Mouse (Mus musculus) olfactory bulb, adult 2 months (tissue): ENCODE measurements around the gene Cenph. TPM values are rescaled to one million over a fixed set of nuclear protein-coding genes. Genes with fewer than 3 reads are reported as not detected.

Source experiments
- H3K27ac ChIP-seq: fragments of 200-500 bp; 2 replicates; pipeline ENCODE4 v1.5.1; 2012; ENCODE audit warnings: low read depth, low read length; ENCODE audit not compliant: insufficient read depth
- H3K4me1 ChIP-seq: fragments of 200-500 bp; 2 replicates; pipeline ENCODE4 v1.6.1; 2012; ENCODE audit warnings: low read length; ENCODE audit not compliant: control insufficient read depth, insufficient read depth
- H3K4me3 ChIP-seq: fragments of 200-500 bp; 2 replicates; pipeline ENCODE4 v1.5.1; 2012; ENCODE audit warnings: mild to moderate bottlenecking, low read depth, low read length, moderate library complexity; ENCODE audit not compliant: insufficient read depth
- CTCF ChIP-seq: fragments of 200-500 bp; IDR thresholded peaks from 2 replicates; pipeline ENCODE4 v1.5.1; 2012; ENCODE audit warnings: low read depth, mild to moderate bottlenecking, low read length, moderate library complexity; ENCODE audit not compliant: insufficient read depth
- POLR2A ChIP-seq: fragments of 200-500 bp; IDR thresholded peaks from 2 replicates; pipeline ENCODE4 v1.6.1; 2012; ENCODE audit warnings: mild to moderate bottlenecking, low read depth, low read length, moderate library complexity; ENCODE audit not compliant: insufficient read depth
- WGBS: fragments of 180-500 bp; shearing (Covaris S2); methylation state at CpG from one replicate; pipeline ENCODE4 v1.1.7; 2018; 5-methylcytosine and 5-hydroxymethylcytosine counted together
- polyA plus RNA-seq: library from polyadenylated mRNA; stranded (reverse); fragments of >200 nt; gene quantifications from 2 replicates; pipeline ENCODE4 v1.2.4, GENCODE M21; 2012; ENCODE audit warnings: low replicate concordance; ENCODE audit not compliant: missing spikeins, insufficient read depth, insufficient read length

The Cenph gene
- polyA plus RNA-seq, 1 experiment = not detected

GRCm38 (mm10) chr13:100753011-100753410, 22.7 kb downstream of the Cenph start:
- WGBS = 87% methylated on average over 6 of the region's 6 CpGs
- Histone ChIP-seq H3K4me1 (no peaks in the 10 kb centered on the region), H3K27ac (no peak overlapping the region), H3K4me3 (no peak overlapping the region)
- no peak for TF ChIP-seq CTCF
- TF ChIP-seq POLR2A = no peak

DNA sequence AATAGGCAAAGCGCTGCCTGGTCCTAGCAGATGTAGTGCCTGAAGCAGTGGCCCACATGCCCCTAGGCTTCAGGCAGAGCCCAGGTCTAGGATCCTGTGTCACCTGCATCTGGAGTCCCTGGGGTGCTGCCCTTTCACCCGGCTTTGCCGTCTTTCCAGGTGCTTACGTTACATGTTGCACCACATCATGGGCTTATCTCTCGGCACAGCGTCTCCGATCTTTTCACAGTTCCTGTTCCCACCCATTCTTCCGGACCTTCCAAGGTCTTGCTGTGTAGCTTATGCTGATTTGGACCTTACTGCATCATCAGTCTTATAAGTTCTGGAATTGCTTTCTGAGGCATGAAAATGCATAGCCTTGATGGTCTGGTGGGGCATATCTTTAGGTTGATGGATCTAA, 23.2 kb downstream of the Cenph start:
- Histone ChIP-seq H3K4me3 (no peak overlapping the region), H3K4me1 (no peaks in the 10 kb centered on the region), H3K27ac (no peak overlapping the region)
- 93% methylated on average over 8 of the region's 8 CpGs for WGBS
- TF ChIP-seq POLR2A = no peak
- no peak for TF ChIP-seq CTCF

DNA sequence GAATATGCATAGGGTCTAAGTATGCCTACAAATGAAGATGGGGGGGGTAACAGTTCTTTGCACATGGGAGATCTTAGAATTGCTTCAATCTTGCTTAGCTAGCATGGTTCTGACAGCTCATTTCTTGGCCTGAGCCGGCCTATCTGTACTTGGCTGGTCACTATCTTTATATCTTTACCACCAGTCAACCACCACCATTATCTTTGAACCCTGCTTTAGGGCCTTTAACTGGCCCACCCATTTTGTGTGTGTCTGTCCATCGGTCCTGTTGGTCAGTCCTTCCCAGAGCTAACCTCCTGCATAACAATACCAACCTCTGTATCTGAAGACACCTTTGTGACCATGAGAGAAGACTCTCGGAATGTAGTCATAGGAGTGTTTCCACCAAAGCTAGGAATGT, 24.3 kb downstream of the Cenph start:
- Histone ChIP-seq H3K27ac (no peak overlapping the region), H3K4me1 (no peaks in the 10 kb centered on the region), H3K4me3 (no peak overlapping the region)
- TF ChIP-seq POLR2A (no peak), CTCF (no peak)
- WGBS = 86% methylated on average over 3 of the region's 3 CpGs

- Histone ChIP-seq H3K4me1 (no peaks in the 10 kb centered on the region), H3K4me3 (no peak overlapping the region), H3K27ac (no peak overlapping the region)
- TF ChIP-seq CTCF (no peak), POLR2A (no peak)
- 87% methylated on average over 5 of the region's 5 CpGs for WGBS
Observed at GRCm38 (mm10) chr13:100750799-100751198, 24.9 kb downstream of the Cenph start.

GRCm38 (mm10) chr13:100748638-100749037, 27.1 kb downstream of the Cenph start:
- WGBS = 57% methylated on average over 8 of the region's 8 CpGs
- no peak overlapping the region for H3K27ac ChIP-seq

GRCm38 (mm10) chr13:100746090-100746489, 29.6 kb downstream of the Cenph start:
- Histone ChIP-seq H3K4me3 (no peak overlapping the region), H3K27ac (no peak overlapping the region), H3K4me1 (peaks cover 2% of the 10 kb centered on the region)
- WGBS = 82% methylated on average over 3 of the region's 3 CpGs
- no peak for TF ChIP-seq POLR2A
- no peak for TF ChIP-seq CTCF

More at GRCm38 (mm10) chr13:100748638-100749037, 27.1 kb downstream of the Cenph start:
- Histone ChIP-seq H3K4me3 (no peak overlapping the region), H3K4me1 (no peaks in the 10 kb centered on the region)
- TF ChIP-seq POLR2A (no peak), CTCF (no peak)

DNA sequence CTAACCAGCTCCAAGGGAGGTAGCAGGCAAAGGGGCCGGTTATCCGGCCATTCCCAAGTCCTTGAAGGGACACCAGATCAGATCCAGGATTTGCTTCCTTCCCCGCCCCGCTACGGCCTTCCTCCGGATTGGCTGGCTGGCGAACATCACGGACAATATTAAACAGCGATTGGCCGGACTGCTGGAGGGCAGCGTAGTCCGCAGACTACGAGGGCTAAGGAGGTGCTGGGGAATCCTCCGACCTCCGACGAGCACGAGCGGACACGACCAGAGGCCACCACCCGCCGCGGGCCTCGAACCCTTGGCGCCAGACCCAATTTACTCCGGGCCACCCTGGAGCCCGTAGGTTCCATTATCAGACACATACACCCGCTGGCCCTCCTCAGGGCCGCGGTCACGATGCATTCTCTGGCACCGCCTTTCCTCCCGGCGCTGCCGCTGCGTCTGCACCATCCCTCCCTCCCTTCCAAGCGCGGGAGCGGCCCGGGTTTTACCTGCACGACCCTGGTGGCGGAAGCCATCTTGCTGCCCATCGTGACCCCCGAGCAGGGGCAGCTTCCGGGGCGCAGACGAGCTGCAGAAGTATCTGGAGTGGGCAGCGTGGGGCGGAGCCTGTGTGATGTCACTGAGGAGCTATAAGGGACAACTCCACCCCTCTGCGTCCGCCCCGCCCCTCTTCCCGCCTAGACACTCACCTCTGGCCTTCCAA, 31.5 kb downstream of the Cenph start, which contains the start of gene Mrps36:
Mrps36 (minus strand) TSS at position 624 of the 709 bp plus-strand sequence.
- under 1% methylated on average over 52 of the region's 52 CpGs for WGBS
- Histone ChIP-seq H3K4me3 (peak within 1 kb of the TSS; percentile 81), H3K27ac (peak within 1 kb of the TSS; percentile 94), H3K4me1 (peaks cover 2% of the 10 kb centered on the region)
- TF ChIP-seq POLR2A = peak; percentile 62; the same call in 1 of the 2 replicates
- TF ChIP-seq CTCF = no peak

- TF ChIP-seq POLR2A = no peak
- TF ChIP-seq CTCF = no peak
- Histone ChIP-seq H3K4me3 (peak overlapping the region; percentile 81), H3K4me1 (peaks cover 2% of the 10 kb centered on the region), H3K27ac (no peak overlapping the region)
- 70% methylated on average over 11 of the region's 11 CpGs for WGBS
Observed at GRCm38 (mm10) chr13:100743346-100744035, 32.2 kb downstream of the Cenph start.

DNA sequence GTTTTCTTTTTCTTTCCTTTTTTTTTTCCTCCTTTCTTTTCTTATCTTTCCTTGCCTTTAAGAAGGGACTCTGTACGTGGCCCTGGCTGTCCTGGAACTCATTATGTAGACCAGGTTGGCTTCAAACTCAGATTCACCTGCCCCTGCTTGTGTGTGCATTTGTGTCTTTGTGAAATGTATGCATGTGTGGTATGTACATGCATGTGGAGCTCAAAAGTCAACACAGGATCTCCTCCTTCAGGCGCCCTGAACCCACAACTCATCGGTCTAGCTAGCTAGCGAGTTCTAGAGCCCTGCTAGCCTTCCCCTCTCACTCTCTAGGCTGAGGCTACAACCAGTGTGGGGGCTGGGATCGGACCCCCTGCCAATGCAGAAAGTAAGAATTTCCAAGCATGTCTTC, 32.9 kb downstream of the Cenph start:
- Histone ChIP-seq H3K27ac (no peak overlapping the region), H3K4me3 (no peak overlapping the region), H3K4me1 (peaks cover 2% of the 10 kb centered on the region)
- 91% methylated on average over 5 of the region's 5 CpGs for WGBS
- no peak for TF ChIP-seq POLR2A
- no peak for TF ChIP-seq CTCF
